In genomic region chr16:23758136-23758812, GRCm38 (mm10) we compare ENCODE assay signal across 17 mouse cellular contexts.
DNase-seq lines count a peak whose midpoint lies in the region; ATAC-seq and TF ChIP-seq lines count a peak whose summit lies in the region.
"Had no signal": no experiment of that assay in that cellular context is flagged by ENCODE, and none has a peak within 500 bp of the region (broad histone marks: within the 10 kb centered on the region; RNA-seq: fewer than 3 reads in every experiment).

No protein-coding gene starts in this region.

- DNase-seq in forebrain, embryonic 14.5 days (ENCODE audit: low spot score) = peak; percentile 85
- DNase-seq in right cerebral cortex, adult 18-20 months = peak; percentile 6
- DNase-seq in right cerebral cortex, postnatal 25 days = no peak
- DNase-seq in forebrain, postnatal 0 days = peak; percentile 75
- DNase-seq in telencephalon, adult 2 months (ENCODE audit: low read depth, low spot score) = peak; percentile 29
- DNase-seq in left cerebral cortex, adult 18-20 months (ENCODE audit: low spot score in 2 of 2) = no peak
- no peak for DNase-seq in spleen, adult 12 weeks (ENCODE audit: low spot score)
- DNase-seq: cerebellum, adult 9-11 months; embryo, embryonic 11 days; gastrocnemius, postnatal 25 days; kidney, adult 9 months; kidney, postnatal 4 days; lung, postnatal 14 days had no signal

- H3K36me3 ChIP-seq in forebrain, embryonic 14.5 days (ENCODE audit: control insufficient read depth, insufficient read depth, low read length) = no peaks in the 10 kb centered on the region
- no peaks in the 10 kb centered on the region for H3K36me3 ChIP-seq in forebrain, embryonic 12.5 days (replicated peaks)
- H3K36me3 ChIP-seq in forebrain, postnatal 0 days (ENCODE audit: insufficient read depth) = no peaks in the 10 kb centered on the region
- H3K36me3 ChIP-seq: liver, embryonic 12.5 days had no signal

- H3K4me2 ChIP-seq in forebrain, embryonic 14.5 days (ENCODE audit: low read length) = no peak overlapping the region
- H3K4me2 ChIP-seq in forebrain, embryonic 12.5 days = no peak overlapping the region
- H3K4me2 ChIP-seq in forebrain, postnatal 0 days (ENCODE audit: low read depth) = no peak overlapping the region
- H3K4me2 ChIP-seq: heart, embryonic 11.5 days; liver, embryonic 12.5 days had no signal

- no peak overlapping the region for H3K27ac ChIP-seq in forebrain, embryonic 14.5 days (ENCODE audit: low read depth, low read length)
- H3K27ac ChIP-seq in forebrain, embryonic 12.5 days = no peak overlapping the region
- H3K27ac ChIP-seq in forebrain, postnatal 0 days (ENCODE audit: low read depth, low read length) = no peak overlapping the region
- H3K27ac ChIP-seq: liver, embryonic 12.5 days had no signal

- no peaks in the 10 kb centered on the region for H3K27me3 ChIP-seq in forebrain, embryonic 14.5 days (replicated peaks; ENCODE audit: control insufficient read depth, insufficient read depth, low read length)
- no peaks in the 10 kb centered on the region for H3K27me3 ChIP-seq in forebrain, embryonic 12.5 days
- H3K27me3 ChIP-seq in forebrain, postnatal 0 days (ENCODE audit: insufficient read depth, low read length) = no peaks in the 10 kb centered on the region
- H3K27me3 ChIP-seq: liver, embryonic 12.5 days had no signal

- H3K9me3 ChIP-seq in forebrain, embryonic 14.5 days (replicated peaks; ENCODE audit: control insufficient read depth, low read length) = no peaks in the 10 kb centered on the region
- no peaks in the 10 kb centered on the region for H3K9me3 ChIP-seq in forebrain, embryonic 12.5 days
- no peaks in the 10 kb centered on the region for H3K9me3 ChIP-seq in forebrain, postnatal 0 days (ENCODE audit: low read length)
- H3K9me3 ChIP-seq: liver, embryonic 12.5 days had no signal

- TF ChIP-seq CTCF in forebrain, postnatal 0 days (IDR thresholded peaks at IDR 0.05; ENCODE audit: low read depth) = no peak

- WGBS in forebrain, embryonic 14.5 days = 62% methylated on average over 7 of the region's 7 CpGs
- WGBS in forebrain, embryonic 12.5 days = 84% methylated on average over 7 of the region's 7 CpGs
- 32% methylated on average over 7 of the region's 7 CpGs for WGBS in forebrain, postnatal 0 days

- H3K4me1 ChIP-seq in forebrain, embryonic 14.5 days (ENCODE audit: control insufficient read depth, insufficient read depth, low read length) = 0 out of 2 replicates have a peak, but pooled peaks cover 2% of the 10 kb centered on the region
- no peaks in the 10 kb centered on the region for H3K4me1 ChIP-seq in forebrain, embryonic 12.5 days
- peaks cover 8% of the 10 kb centered on the region for H3K4me1 ChIP-seq in forebrain, postnatal 0 days (ENCODE audit: insufficient read depth)
- H3K4me1 ChIP-seq: liver, embryonic 12.5 days had no signal

- peak; percentile 81; the same call in 1 of the 2 replicates for ATAC-seq in forebrain, embryonic 14.5 days
- ATAC-seq in forebrain, embryonic 12.5 days (ENCODE audit: low FRiP score) = no peak
- peak; percentile 69 for ATAC-seq in forebrain, postnatal 0 days
- ATAC-seq: liver, embryonic 12.5 days; Patski had no signal

- H3K9ac ChIP-seq in forebrain, embryonic 14.5 days (ENCODE audit: low read length) = no peak overlapping the region
- H3K9ac ChIP-seq in forebrain, embryonic 12.5 days = no peak overlapping the region
- H3K9ac ChIP-seq in forebrain, postnatal 0 days = no peak overlapping the region
- H3K9ac ChIP-seq: liver, embryonic 12.5 days had no signal

- H3K4me3 ChIP-seq in forebrain, embryonic 14.5 days (ENCODE audit: low read depth, low read length) = no peak overlapping the region
- H3K4me3 ChIP-seq in forebrain, embryonic 12.5 days (replicated peaks) = no peak overlapping the region
- no peak overlapping the region for H3K4me3 ChIP-seq in forebrain, postnatal 0 days (ENCODE audit: low read depth, low read length)
- H3K4me3 ChIP-seq: liver, embryonic 12.5 days had no signal

Comparison
In these comparisons a context has a peak if more than half of its experiments do, and no peak if none do; other contexts are left out.
1. DNase-seq: peak in forebrain, embryonic 14.5 days (single experiment), right cerebral cortex, adult 18-20 months (single experiment), forebrain, postnatal 0 days (single experiment) and telencephalon, adult 2 months (single experiment); none in right cerebral cortex, postnatal 25 days (single experiment), left cerebral cortex, adult 18-20 months (0 of 2) and spleen, adult 12 weeks (single experiment).